Mouse (Mus musculus) limb, embryonic 12.5 days (tissue): Measurements from ENCODE around the gene C1qbp. TPM values are rescaled to one million over a fixed set of nuclear protein-coding genes. Genes with fewer than 3 reads are reported as not detected.

Source experiments
- ATAC-seq: fragments of 200-750 bp; cut with Nextera tagmentation; 2 replicates; pipeline ENCODE4 v1.8.0; 2017; ENCODE audit warnings: low read depth, moderate TSS enrichment; ENCODE audit not compliant: insufficient number of reproducible peaks, insufficient read depth, low FRiP score, low TSS enrichment
- H3K27ac ChIP-seq: fragments of 300-500 bp; sonication (generic); 2 replicates; pipeline ENCODE4 v1.5.1; 2016; ENCODE audit warnings: mild to moderate bottlenecking, moderate library complexity
- H3K27me3 ChIP-seq: fragments of 300-500 bp; sonication (generic); 2 replicates; pipeline ENCODE4 v1.6.1; 2016; ENCODE audit warnings: mild to moderate bottlenecking, moderate library complexity
- H3K36me3 ChIP-seq: fragments of 300-500 bp; sonication (generic); 2 replicates; pipeline ENCODE4 v1.6.1; 2016; ENCODE audit warnings: mild to moderate bottlenecking, moderate library complexity
- H3K4me1 ChIP-seq: fragments of 300-500 bp; sonication (generic); replicated peaks from 2 replicates; pipeline ENCODE4 v1.6.1; 2016
- H3K4me2 ChIP-seq: fragments of 300-500 bp; sonication (generic); 2 replicates; pipeline ENCODE4 v1.6.1; 2016; ENCODE audit warnings: mild to moderate bottlenecking, moderate library complexity
- H3K4me3 ChIP-seq: fragments of 300-500 bp; sonication (generic); replicated peaks from 2 replicates; pipeline ENCODE4 v1.5.1; 2016; ENCODE audit warnings: mild to moderate bottlenecking
- H3K9ac ChIP-seq: fragments of 300-500 bp; sonication (generic); replicated peaks from 2 replicates; pipeline ENCODE4 v1.6.1; 2016; ENCODE audit warnings: mild to moderate bottlenecking, moderate library complexity
- H3K9me3 ChIP-seq: fragments of 300-500 bp; sonication (generic); 2 replicates; pipeline ENCODE4 v1.6.1; 2016; ENCODE audit warnings: mild to moderate bottlenecking, moderate library complexity
- WGBS: fragments of 180-500 bp; shearing (Covaris S2); methylation state at CpG from one replicate; pipeline ENCODE4 v1.1.7; 2016; 5-methylcytosine and 5-hydroxymethylcytosine counted together
- polyA plus RNA-seq: library from polyadenylated mRNA; unstranded; fragments of >200 nt; fragmentation: Nextera tagmentation; extraction: Ambion mirVana; gene quantifications from 2 replicates; pipeline ENCODE4 v1.2.1, GENCODE M21; 2016

The C1qbp gene
- polyA plus RNA-seq, 1 experiment from 2014 or later = 269 TPM

GRCm38 (mm10) chr11:71007026-71007425 is 24.2 kb upstream of the C1qbp start:
- Histone ChIP-seq H3K9ac (no peak overlapping the region), H3K36me3 (peaks cover 44% of the 10 kb centered on the region), H3K4me3 (no peak overlapping the region), H3K9me3 (no peaks in the 10 kb centered on the region), H3K27ac (no peak overlapping the region), H3K4me1 (peaks cover 12% of the 10 kb centered on the region), H3K27me3 (no peaks in the 10 kb centered on the region), H3K4me2 (no peak overlapping the region)
- 91% methylated on average over 6 of the region's 6 CpGs for WGBS
- no peak for ATAC-seq

DNA sequence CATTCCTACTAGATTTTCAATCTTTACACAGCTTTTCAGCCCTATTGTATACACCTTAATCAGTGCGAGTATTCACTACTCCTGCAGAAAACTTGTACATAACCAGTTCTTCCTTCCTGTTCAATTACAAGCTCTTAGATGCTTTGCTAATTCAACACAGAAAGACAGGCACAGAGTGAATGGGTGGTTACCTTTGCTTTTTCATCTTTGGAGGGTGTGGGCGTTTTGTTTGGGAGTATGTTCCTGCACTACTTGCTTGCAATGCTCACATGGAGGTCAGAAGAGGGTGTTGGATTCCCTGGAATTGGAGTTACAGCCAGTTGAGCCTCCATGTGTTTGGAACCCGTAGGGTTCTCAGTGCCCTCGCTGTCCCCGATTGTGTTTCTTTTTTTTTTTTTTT is 22.2 kb upstream of the C1qbp start:
- Histone ChIP-seq H3K27ac (no peak overlapping the region), H3K4me1 (peaks cover 12% of the 10 kb centered on the region), H3K4me2 (peak overlapping the region; percentile 92), H3K4me3 (peak overlapping the region; percentile 90; the same call in 1 of the 2 replicates), H3K9me3 (no peaks in the 10 kb centered on the region), H3K36me3 (peaks cover 37% of the 10 kb centered on the region), H3K27me3 (no peaks in the 10 kb centered on the region), H3K9ac (no peak overlapping the region)
- ATAC-seq = no peak
- WGBS = 67% methylated on average over 5 of the region's 5 CpGs

DNA sequence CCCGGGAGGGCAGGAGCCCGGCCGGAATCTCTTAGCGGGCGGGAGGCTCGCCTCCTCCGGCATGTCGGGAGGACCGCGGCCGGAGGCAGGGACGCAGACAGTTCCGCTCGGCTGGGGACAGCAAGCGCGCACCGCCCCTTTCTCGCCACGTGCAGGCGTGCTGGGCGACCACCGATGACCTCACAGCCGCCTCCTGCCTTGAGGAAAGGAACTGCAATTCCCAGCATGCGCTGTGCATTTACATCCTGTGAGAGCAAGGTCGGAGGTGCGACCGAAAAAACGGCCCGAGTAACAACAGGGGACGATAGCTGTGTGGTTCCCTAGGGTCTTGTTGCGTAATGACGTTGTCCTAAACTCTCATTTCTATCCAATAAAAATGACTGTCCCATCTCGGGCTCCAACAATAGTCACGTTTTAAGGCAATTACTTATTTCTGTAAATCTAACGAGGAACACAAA is 21.5 kb upstream of the C1qbp start, which contains the start of gene Dhx33:
TSS of gene Dhx33 (minus strand) at position 122 of the 458 bp plus-strand sequence.
- H3K9me3 ChIP-seq = no peaks in the 10 kb centered on the region
- peak within 1 kb of the TSS; percentile 71 for H3K9ac ChIP-seq
- no peaks in the 10 kb centered on the region for H3K27me3 ChIP-seq
- peak within 1 kb of the TSS; percentile 92 for H3K4me2 ChIP-seq
- peaks cover 12% of the 10 kb centered on the region for H3K4me1 ChIP-seq
- peak within 1 kb of the TSS; percentile 90 for H3K4me3 ChIP-seq
- peak within 1 kb of the TSS; percentile 77 for H3K27ac ChIP-seq
- WGBS = under 1% methylated on average over 35 of the region's 35 CpGs
- H3K36me3 ChIP-seq = peaks cover 37% of the 10 kb centered on the region
- ATAC-seq = peak; percentile 97

DNA sequence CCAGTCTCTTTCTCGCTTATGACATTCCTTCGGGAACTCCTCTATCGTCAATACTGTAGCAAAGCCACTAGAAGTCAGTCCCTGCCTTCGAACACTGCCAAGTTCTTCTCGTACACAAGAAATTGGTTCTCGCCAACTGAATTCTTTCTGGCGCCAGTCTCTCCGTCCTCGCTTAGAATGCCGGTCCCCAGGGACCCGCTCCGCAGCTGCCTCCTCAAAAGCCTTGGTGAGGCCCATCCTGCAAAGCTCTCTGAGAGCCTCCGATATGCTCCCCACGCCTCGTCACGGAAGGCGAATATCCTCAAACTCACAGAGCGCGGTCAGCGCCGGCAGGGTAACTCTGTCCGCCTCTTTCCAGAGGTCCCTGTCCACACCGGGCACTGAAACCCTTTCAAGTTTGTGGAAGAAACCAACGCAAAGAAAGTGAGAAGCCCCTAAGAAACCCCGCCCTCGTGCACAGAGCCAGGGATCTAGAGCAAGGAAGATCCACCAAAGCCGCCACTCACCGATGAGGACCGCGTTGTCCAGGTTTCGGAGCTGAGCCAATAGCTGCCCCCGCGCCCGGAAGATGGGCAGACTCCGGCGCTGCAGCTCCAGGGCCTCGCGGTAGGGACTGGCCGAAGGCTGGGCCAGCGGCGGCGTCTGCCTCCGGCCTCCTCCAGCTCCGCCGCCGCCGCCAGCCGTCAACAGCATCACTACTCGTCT is 20.9 kb upstream of the C1qbp start:
- H3K27me3 ChIP-seq = no peaks in the 10 kb centered on the region
- H3K4me2 ChIP-seq = peak overlapping the region; percentile 92
- peak overlapping the region; percentile 77 for H3K27ac ChIP-seq
- H3K4me1 ChIP-seq = peaks cover 12% of the 10 kb centered on the region
- H3K4me3 ChIP-seq = peak overlapping the region; percentile 90
- H3K9me3 ChIP-seq = no peaks in the 10 kb centered on the region
- peak; percentile 80 for ATAC-seq
- peak overlapping the region; percentile 71 for H3K9ac ChIP-seq
- under 1% methylated on average over 49 of the region's 49 CpGs for WGBS
- peaks cover 38% of the 10 kb centered on the region for H3K36me3 ChIP-seq

DNA sequence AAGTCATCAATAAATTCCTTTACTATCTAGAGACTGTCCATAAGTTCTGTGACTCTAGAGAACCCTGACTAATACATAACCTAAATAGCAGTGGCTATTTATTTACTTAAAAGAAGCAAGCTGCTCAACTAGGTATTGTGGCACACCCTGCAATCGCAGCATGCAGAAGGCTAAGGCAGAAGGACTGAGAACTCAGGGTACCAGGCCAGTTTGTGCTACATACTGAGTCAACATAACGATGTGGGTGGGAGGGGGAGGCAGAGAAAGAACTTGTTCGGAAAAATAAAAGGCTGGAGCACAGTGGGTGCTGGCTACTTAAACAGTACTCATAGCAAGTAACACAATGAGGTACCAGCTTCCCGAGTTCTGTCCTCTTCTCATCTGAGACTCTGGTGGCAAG is 18.3 kb upstream of the C1qbp start:
- Histone ChIP-seq H3K27me3 (no peaks in the 10 kb centered on the region), H3K27ac (no peak overlapping the region), H3K9ac (no peak overlapping the region), H3K36me3 (peaks cover 50% of the 10 kb centered on the region), H3K9me3 (no peaks in the 10 kb centered on the region), H3K4me1 (peaks cover 12% of the 10 kb centered on the region), H3K4me3 (no peak overlapping the region), H3K4me2 (no peak overlapping the region)
- WGBS = 88% methylated on average over 4 of the region's 4 CpGs
- ATAC-seq = no peak

DNA sequence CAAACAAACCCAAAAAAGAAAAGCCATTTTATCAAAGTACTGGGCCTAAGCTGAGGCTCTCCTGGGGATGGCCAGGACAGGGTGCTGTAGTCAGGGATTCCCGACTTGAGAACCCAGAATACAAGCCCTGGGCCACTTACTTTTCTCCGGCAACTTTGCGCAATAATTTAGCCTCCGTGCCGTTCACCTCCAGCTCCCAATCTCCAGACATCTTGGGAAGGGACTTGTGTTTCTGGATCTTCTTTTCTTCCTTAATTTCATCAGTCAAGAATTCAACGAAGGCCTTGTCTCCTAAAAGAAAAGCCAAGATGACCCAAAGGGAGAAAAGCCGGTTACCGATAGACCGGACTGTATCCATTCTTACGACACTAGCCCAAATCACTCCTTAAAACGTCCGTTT is 796 bp downstream of the C1qbp start:
- H3K27ac ChIP-seq = no peak overlapping the region
- H3K4me3 ChIP-seq = peak overlapping the region; percentile 99
- peak overlapping the region; percentile 76 for H3K4me2 ChIP-seq
- no peaks in the 10 kb centered on the region for H3K27me3 ChIP-seq
- H3K4me1 ChIP-seq = peaks cover 12% of the 10 kb centered on the region
- peaks cover 69% of the 10 kb centered on the region for H3K36me3 ChIP-seq
- 10% methylated on average over 12 of the region's 12 CpGs for WGBS
- peak overlapping the region; percentile 91 for H3K9ac ChIP-seq
- ATAC-seq = no peak
- no peaks in the 10 kb centered on the region for H3K9me3 ChIP-seq

GRCm38 (mm10) chr11:70980751-70981510 is 1.9 kb downstream of the C1qbp start:
- Histone ChIP-seq H3K4me1 (peaks cover 12% of the 10 kb centered on the region), H3K36me3 (peaks cover 69% of the 10 kb centered on the region), H3K27ac (no peak overlapping the region), H3K9me3 (no peaks in the 10 kb centered on the region), H3K9ac (no peak overlapping the region), H3K4me3 (peak overlapping the region; percentile 99), H3K27me3 (no peaks in the 10 kb centered on the region), H3K4me2 (peak overlapping the region; percentile 76)
- no peak for ATAC-seq
- 91% methylated on average over 14 of the region's 14 CpGs for WGBS

- Histone ChIP-seq H3K9me3 (no peaks in the 10 kb centered on the region), H3K9ac (no peak overlapping the region), H3K4me1 (peaks cover 12% of the 10 kb centered on the region), H3K36me3 (peaks cover 69% of the 10 kb centered on the region), H3K27ac (no peak overlapping the region), H3K4me2 (no peak overlapping the region), H3K27me3 (no peaks in the 10 kb centered on the region), H3K4me3 (no peak overlapping the region)
- 87% methylated on average over 6 of the region's 6 CpGs for WGBS
- ATAC-seq = no peak
Measured at GRCm38 (mm10) chr11:70980232-70980631, 2.6 kb downstream of the C1qbp start.

DNA sequence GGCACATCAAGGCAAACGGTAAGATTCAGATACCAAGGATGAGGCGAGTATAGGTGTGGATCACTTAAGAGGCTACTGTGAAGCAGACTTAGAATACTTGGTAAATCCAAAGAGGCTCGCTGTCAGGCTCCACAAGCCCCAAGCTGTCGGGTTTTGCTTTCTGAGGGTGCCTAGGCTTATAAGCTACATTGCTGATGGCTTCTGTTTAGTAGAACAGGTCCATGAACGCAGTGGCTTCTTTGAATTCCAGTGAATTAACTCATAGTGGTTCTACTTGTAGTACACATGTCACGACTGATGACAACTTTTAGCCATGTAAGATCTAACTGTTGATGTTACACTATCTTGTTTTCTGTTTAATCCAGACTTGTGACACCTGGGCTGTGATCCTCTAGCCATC is 5.5 kb downstream of the C1qbp start:
- peaks cover 84% of the 10 kb centered on the region for H3K36me3 ChIP-seq

DNA sequence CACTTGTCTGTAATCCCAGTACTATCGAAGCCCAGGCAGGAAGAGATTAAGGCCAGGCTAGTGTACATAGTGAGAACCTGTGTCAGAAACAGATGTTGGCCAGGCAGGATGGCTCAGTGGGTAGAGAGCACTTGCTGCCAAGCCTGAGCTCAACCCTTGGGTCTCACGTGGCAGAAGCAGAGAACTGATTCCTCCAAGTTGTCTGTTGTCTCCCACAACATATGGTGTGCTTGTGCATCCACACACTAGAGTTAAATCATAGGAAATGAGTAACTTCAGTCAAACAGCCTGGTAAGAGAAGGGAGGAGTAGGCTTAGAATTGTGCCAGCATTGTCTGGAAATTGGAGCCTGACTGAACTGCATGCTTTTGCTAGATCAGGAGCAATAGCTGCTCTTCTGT is 7.6 kb downstream of the C1qbp start:
- ATAC-seq = no peak
- peaks cover 72% of the 10 kb centered on the region for H3K36me3 ChIP-seq
- H3K4me3 ChIP-seq = no peak overlapping the region
- no peak overlapping the region for H3K4me2 ChIP-seq
- H3K27ac ChIP-seq = no peak overlapping the region
- no peaks in the 10 kb centered on the region for H3K9me3 ChIP-seq
- WGBS = 78% methylated on average over 2 of the region's 2 CpGs
- H3K4me1 ChIP-seq = no peaks in the 10 kb centered on the region; the same call in 1 of the 2 replicates
- no peaks in the 10 kb centered on the region for H3K27me3 ChIP-seq
- no peak overlapping the region for H3K9ac ChIP-seq

More for the DNA sequence above, 5.5 kb downstream of the C1qbp start:
- Histone ChIP-seq H3K27me3 (no peaks in the 10 kb centered on the region), H3K9ac (no peak overlapping the region), H3K4me2 (no peak overlapping the region), H3K27ac (no peak overlapping the region), H3K9me3 (no peaks in the 10 kb centered on the region), H3K4me3 (no peak overlapping the region), H3K4me1 (peaks cover 12% of the 10 kb centered on the region)
- 88% methylated on average over 6 of the region's 6 CpGs for WGBS
- no peak for ATAC-seq

- H3K4me1 ChIP-seq = no peaks in the 10 kb centered on the region; the same call in 1 of the 2 replicates
- WGBS = 78% methylated on average over 4 of the region's 4 CpGs
- ATAC-seq = no peak
Measured at GRCm38 (mm10) chr11:70973947-70974346, 8.9 kb downstream of the C1qbp start.

More at GRCm38 (mm10) chr11:70973947-70974346, 8.9 kb downstream of the C1qbp start:
- Histone ChIP-seq H3K9ac (no peak overlapping the region), H3K36me3 (peaks cover 59% of the 10 kb centered on the region), H3K4me2 (no peak overlapping the region), H3K4me3 (no peak overlapping the region), H3K27me3 (no peaks in the 10 kb centered on the region), H3K27ac (no peak overlapping the region), H3K9me3 (no peaks in the 10 kb centered on the region)
